Mouse (Mus musculus) splenic B cell, adult 2 months (primary cell): ENCODE measurements around the gene Gna14.

Source experiments
- DNase-seq: peaks from one replicate; pipeline ENCODE4 v3.0.0-alpha.2; 2011; ENCODE audit warnings: low read depth, low spot score
- H3K27me3 ChIP-seq: 2 replicates; pipeline ENCODE4 v1.6.1; 2012; ENCODE audit warnings: mild to moderate bottlenecking, low read length, moderate library complexity, mixed read lengths; ENCODE audit not compliant: control insufficient read depth, poor library complexity, insufficient read depth, severe bottlenecking
- H3K36me3 ChIP-seq: 2 replicates; pipeline ENCODE4 v1.6.1; 2012; ENCODE audit warnings: mild to moderate bottlenecking, low read length, moderate library complexity, mixed read lengths; ENCODE audit not compliant: control insufficient read depth, poor library complexity, insufficient read depth, severe bottlenecking

Gene Gna14

DNA sequence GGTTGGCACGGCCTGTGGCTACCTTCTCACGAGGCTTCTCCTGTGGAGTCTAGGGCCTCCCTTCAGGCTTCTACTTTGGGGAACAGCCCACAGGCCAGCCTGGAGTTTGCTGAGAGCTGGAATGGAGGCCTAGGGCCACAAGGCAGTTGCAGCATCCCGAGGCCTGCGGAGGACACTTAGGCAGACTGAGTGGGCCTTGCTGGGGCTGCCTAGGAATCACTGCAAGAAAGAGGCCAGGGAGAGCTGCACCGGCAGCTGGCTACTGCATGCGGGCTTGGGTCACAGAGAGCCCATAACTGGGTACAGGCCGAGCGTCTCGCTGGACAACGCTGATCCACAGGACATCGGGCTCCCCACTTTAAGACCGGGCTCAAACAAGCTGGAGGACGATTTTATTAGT is 4.3 kb downstream of the Gna14 start:
- H3K27me3 ChIP-seq, result no peaks in the 10 kb centered on the region
- no peak for DNase-seq
- H3K36me3 ChIP-seq, result no peaks in the 10 kb centered on the region

DNA sequence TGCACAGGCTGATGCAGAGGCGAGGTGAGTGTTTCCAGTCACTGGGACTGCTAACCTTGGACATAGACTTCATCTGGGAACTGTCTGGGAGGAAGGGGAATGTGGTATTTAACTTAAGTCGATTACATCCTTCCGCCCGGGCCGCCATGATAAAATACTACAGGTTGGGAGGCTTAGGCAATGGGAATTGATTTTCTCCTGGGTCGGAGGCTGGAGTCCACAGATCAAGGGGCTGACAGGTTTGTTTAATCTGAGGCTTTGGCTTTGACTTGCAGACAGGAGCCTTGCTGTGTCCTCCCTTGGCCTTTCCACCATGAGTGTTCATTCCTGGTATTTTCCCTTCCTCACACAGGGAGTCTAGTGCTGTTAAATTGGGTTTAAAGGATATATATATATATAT is 5.8 kb downstream of the Gna14 start:
- DNase-seq, result no peak
- no peaks in the 10 kb centered on the region for H3K36me3 ChIP-seq
- no peaks in the 10 kb centered on the region for H3K27me3 ChIP-seq

- H3K36me3 ChIP-seq, result no peaks in the 10 kb centered on the region
- DNase-seq, result no peak
- no peaks in the 10 kb centered on the region for H3K27me3 ChIP-seq
These were observed 7.8 kb downstream of the Gna14 start for GRCm38 (mm10) chr19:16443335-16443734.

DNA sequence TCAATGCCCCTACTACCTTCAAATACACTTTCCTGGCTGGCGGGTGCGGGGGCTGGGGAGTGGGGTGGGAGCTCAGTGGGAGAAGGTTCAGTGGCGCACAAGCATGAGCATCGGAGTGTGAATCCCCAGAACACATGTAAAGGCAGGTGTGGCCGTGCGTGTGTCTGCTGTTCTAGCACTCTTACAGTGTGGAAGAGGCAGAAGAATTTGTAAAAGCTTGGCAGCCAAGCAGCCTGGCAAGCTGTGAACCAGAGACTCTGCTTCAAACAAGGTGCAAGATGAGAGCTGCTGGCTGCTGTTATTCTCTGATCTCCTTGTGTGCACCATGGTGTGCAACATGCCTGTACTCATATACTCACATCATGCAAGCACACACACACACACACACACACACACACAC is 11.1 kb downstream of the Gna14 start:
- no peaks in the 10 kb centered on the region for H3K27me3 ChIP-seq
- no peak for DNase-seq

DNA sequence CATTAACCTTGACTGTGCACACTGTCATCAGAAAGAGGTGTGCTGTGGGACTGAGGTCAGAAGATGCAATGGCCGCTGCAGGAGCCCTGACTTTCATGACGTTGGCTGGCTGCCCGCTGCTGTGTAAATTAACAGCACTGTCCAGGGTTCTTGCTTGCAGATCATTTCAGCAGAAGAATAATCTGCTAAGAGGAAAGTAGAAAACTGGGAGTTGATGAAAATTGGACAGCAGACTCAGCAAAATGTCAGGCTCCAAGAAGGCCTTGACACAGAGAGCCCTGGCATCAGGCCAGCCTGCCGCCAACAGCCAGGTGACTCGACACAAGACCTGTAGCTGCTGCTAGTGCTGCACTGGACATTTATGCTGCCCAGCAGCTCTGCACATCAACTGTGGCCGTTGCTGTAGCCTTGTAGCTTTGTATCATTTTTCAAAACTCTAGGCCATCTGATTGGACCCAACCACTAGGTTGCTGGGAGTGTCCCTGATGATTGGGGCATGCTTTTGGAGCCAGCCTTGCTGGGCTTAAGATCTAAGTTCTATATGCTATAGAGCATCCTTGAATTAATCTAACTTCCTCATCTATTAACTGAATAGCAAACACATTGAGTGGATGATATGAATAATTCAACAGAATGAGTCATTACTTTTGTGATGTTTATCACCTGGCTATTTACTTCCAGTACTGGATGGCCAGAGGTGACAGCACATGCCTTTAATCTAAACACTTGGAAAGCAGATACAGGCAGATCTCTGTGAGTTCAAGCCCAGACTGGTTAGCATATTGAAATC is 12.5 kb downstream of the Gna14 start:
- Histone ChIP-seq H3K36me3 (no peaks in the 10 kb centered on the region), H3K27me3 (no peaks in the 10 kb centered on the region)
- DNase-seq, result no peak

More for the DNA sequence above, 11.1 kb downstream of the Gna14 start:
- H3K36me3 ChIP-seq, result no peaks in the 10 kb centered on the region

DNA sequence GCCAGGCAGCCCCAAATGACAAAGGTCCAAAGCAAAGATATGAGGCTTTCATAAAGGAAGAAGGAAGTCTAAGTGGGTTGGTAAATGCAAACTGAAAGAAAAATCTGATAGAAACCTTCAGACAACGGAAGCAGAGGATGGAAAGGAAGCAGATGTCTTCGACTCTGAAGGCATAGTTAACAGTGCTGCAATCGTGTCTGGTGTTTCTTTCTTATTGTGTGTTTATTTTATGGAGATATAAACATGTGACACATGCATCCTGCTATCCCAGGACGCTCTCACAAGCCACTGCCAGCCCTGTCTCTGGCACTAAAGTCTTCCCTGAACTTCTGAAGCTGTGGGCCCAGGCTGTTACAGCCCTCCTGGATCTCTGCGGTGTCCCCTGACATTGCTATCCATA is 13.2 kb downstream of the Gna14 start:
- DNase-seq, result peak; percentile 3
- H3K27me3 ChIP-seq, result no peaks in the 10 kb centered on the region
- no peaks in the 10 kb centered on the region for H3K36me3 ChIP-seq

DNA sequence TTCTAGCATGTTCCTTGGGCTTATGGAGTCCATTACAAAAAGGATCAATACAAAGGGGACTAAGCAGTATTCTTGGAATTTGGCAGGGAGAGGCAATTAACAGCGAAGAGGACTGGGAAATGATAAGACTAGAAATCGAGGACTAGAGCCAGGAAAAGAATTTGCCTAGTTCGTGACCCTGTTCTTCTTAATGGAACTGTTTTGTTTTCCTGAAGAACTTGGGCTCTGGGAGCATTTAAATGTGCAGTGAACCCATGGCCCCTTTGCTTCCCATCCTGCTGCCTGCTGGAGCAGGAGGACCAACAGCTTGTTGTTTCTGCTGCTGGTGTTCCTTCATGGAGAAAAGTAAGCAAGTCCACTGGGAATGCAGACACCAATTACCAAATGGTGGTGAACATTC is 15.3 kb downstream of the Gna14 start:
- H3K27me3 ChIP-seq, result no peaks in the 10 kb centered on the region
- DNase-seq, result no peak
- H3K36me3 ChIP-seq, result no peaks in the 10 kb centered on the region

- no peaks in the 10 kb centered on the region for H3K36me3 ChIP-seq
- no peaks in the 10 kb centered on the region for H3K27me3 ChIP-seq
- DNase-seq, result peak; percentile 26
These were observed 20.6 kb downstream of the Gna14 start for GRCm38 (mm10) chr19:16456181-16456580.

- DNase-seq, result peak; percentile 23
- no peaks in the 10 kb centered on the region for H3K27me3 ChIP-seq
- no peaks in the 10 kb centered on the region for H3K36me3 ChIP-seq
These were observed 21.6 kb downstream of the Gna14 start for GRCm38 (mm10) chr19:16457127-16457526.

- H3K27me3 ChIP-seq, result no peaks in the 10 kb centered on the region
- H3K36me3 ChIP-seq, result no peaks in the 10 kb centered on the region
- DNase-seq, result no peak
These were observed 23.8 kb downstream of the Gna14 start for GRCm38 (mm10) chr19:16459317-16459716.

- Histone ChIP-seq H3K27me3 (no peaks in the 10 kb centered on the region), H3K36me3 (no peaks in the 10 kb centered on the region)
- DNase-seq, result no peak
These were observed 24.7 kb downstream of the Gna14 start for GRCm38 (mm10) chr19:16460292-16460691.

GRCm38 (mm10) chr19:16460831-16461230 is 25.3 kb downstream of the Gna14 start:
- Histone ChIP-seq H3K36me3 (no peaks in the 10 kb centered on the region), H3K27me3 (no peaks in the 10 kb centered on the region)
- no peak for DNase-seq

DNA sequence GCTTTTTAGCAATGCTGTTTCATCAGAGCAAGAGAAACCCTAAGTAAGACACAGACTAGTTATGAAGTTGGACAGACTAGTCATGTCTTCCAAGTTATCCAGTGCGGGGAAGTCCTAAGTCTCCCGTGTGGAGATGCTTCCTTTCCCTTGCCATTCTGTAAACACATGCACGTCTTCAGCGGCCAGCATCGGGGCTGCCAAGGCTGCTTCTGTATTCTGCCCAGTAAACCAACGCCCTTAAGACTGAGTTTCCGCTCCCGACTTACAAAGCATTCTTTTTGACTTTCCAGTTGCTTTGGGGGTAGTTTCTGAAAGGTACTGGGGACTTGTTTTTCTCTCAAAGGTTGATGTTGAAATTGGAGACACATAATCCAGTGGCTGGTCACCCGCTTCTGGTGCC is 26.9 kb downstream of the Gna14 start:
- Histone ChIP-seq H3K36me3 (no peaks in the 10 kb centered on the region), H3K27me3 (no peaks in the 10 kb centered on the region)
- no peak for DNase-seq

DNA sequence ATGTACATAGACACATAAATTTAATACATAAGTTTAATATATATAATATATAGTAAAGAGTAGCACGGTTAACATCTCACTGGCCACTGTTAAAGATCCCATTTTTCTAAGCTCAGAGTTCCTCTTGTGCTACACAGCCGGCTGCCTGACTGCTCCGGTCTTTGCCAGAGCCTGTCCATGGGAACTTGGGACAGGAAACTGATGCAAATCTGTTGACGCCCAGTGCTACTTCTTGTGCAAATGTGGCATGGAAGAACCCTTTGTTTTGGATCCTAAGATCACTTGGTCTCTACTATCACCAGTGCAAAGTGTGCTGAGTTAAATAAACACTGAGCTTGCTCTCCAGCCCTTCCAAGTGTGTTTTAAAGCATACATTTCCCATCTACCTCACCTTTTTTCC is 29.2 kb downstream of the Gna14 start:
- no peak for DNase-seq
- H3K27me3 ChIP-seq, result no peaks in the 10 kb centered on the region
- no peaks in the 10 kb centered on the region for H3K36me3 ChIP-seq

GRCm38 (mm10) chr19:16468756-16469374 is 33.3 kb downstream of the Gna14 start:
- no peaks in the 10 kb centered on the region for H3K27me3 ChIP-seq

More at GRCm38 (mm10) chr19:16468756-16469374, 33.3 kb downstream of the Gna14 start:
- H3K36me3 ChIP-seq, result no peaks in the 10 kb centered on the region
- DNase-seq, result no peak
